Mouse (Mus musculus): Measurements from ENCODE around the gene Slc16a7. TPM values are rescaled to one million over a fixed set of nuclear protein-coding genes. Genes with fewer than 3 reads are reported as not detected.

Gene Slc16a7
- polyA plus RNA-seq, 1 experiment from 2014 or later, result 4.7 TPM

- Histone ChIP-seq H3K36me3 (no peaks in the 10 kb centered on the region), H3K9ac (no peak overlapping the region), H3K4me1 (replicated peaks) (no peaks in the 10 kb centered on the region), H3K4me3 (replicated peaks) (no peak overlapping the region), H3K27ac (no peak overlapping the region), H3K9me3 (no peaks in the 10 kb centered on the region), H3K4me2 (replicated peaks) (no peak overlapping the region), H3K27me3 (replicated peaks) (no peaks in the 10 kb centered on the region)
- no peak for ATAC-seq
- WGBS, result 88% methylated on average over 3 of the region's 3 CpGs
Measured at GRCm38 (mm10) chr10:125348171-125348570, 41.1 kb downstream of the Slc16a7 start.

- WGBS, result 86% methylated on average over 6 of the region's 6 CpGs
- ATAC-seq, result no peak
- Histone ChIP-seq H3K4me2 (replicated peaks) (no peak overlapping the region), H3K4me1 (replicated peaks) (no peaks in the 10 kb centered on the region), H3K27ac (no peak overlapping the region), H3K27me3 (replicated peaks) (no peaks in the 10 kb centered on the region), H3K36me3 (no peaks in the 10 kb centered on the region), H3K4me3 (replicated peaks) (no peak overlapping the region), H3K9me3 (no peaks in the 10 kb centered on the region), H3K9ac (no peak overlapping the region)
Measured at GRCm38 (mm10) chr10:125347149-125347548, 42.1 kb downstream of the Slc16a7 start.

- Histone ChIP-seq H3K4me3 (replicated peaks) (no peak overlapping the region), H3K27ac (no peak overlapping the region), H3K9me3 (no peaks in the 10 kb centered on the region), H3K36me3 (no peaks in the 10 kb centered on the region), H3K4me1 (replicated peaks) (no peaks in the 10 kb centered on the region), H3K4me2 (replicated peaks) (no peak overlapping the region), H3K27me3 (replicated peaks) (no peaks in the 10 kb centered on the region), H3K9ac (no peak overlapping the region)
- no peak for ATAC-seq
- 72% methylated on average over 4 of the region's 4 CpGs for WGBS
Measured at GRCm38 (mm10) chr10:125346364-125346763, 42.9 kb downstream of the Slc16a7 start.

- no peak for ATAC-seq
- no peak overlapping the region for H3K9ac ChIP-seq
- H3K4me1 ChIP-seq (replicated peaks), result no peaks in the 10 kb centered on the region
- no peak overlapping the region for H3K27ac ChIP-seq
- no peaks in the 10 kb centered on the region for H3K9me3 ChIP-seq
- H3K4me2 ChIP-seq (replicated peaks), result no peak overlapping the region
- no peaks in the 10 kb centered on the region for H3K36me3 ChIP-seq
- H3K4me3 ChIP-seq (replicated peaks), result no peak overlapping the region
- H3K27me3 ChIP-seq (replicated peaks), result no peaks in the 10 kb centered on the region
- 82% methylated on average over 1 of the region's 1 CpGs for WGBS
Measured at GRCm38 (mm10) chr10:125345583-125345982, 43.7 kb downstream of the Slc16a7 start.

- H3K9me3 ChIP-seq, result no peaks in the 10 kb centered on the region
- 69% methylated on average over 7 of the region's 7 CpGs for WGBS
- H3K27ac ChIP-seq, result no peak overlapping the region
- H3K4me1 ChIP-seq (replicated peaks), result no peaks in the 10 kb centered on the region
- H3K4me2 ChIP-seq (replicated peaks), result no peak overlapping the region
- H3K4me3 ChIP-seq (replicated peaks), result no peak overlapping the region
- H3K36me3 ChIP-seq, result no peaks in the 10 kb centered on the region
- no peaks in the 10 kb centered on the region for H3K27me3 ChIP-seq (replicated peaks)
- no peak for ATAC-seq
- H3K9ac ChIP-seq, result no peak overlapping the region
Measured at GRCm38 (mm10) chr10:125342204-125342603, 47.1 kb downstream of the Slc16a7 start.

DNA sequence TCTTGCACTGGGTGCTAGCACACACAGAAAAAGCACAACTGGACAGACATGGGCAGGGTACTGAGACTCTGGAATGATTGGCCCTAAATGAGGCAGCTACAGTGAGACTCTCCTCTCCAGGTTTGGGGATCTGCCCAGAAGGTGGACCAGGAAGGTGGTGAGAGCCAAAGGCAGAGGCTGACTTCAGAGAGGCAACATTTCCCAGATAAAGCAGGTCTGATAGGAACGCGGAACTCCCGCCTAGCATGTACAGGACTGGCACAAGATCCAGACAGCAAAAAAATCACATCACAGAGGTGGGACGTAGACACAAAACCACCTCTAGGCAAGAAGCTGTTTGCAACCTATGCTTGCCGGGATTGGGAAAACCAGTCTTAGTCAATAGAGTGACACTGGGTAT, 55.5 kb downstream of the Slc16a7 start:
- 91% methylated on average over 5 of the region's 5 CpGs for WGBS
- Histone ChIP-seq H3K36me3 (no peaks in the 10 kb centered on the region), H3K4me2 (replicated peaks) (no peak overlapping the region), H3K9ac (no peak overlapping the region), H3K4me3 (replicated peaks) (no peak overlapping the region), H3K27ac (no peak overlapping the region), H3K9me3 (no peaks in the 10 kb centered on the region), H3K27me3 (replicated peaks) (no peaks in the 10 kb centered on the region), H3K4me1 (replicated peaks) (peaks cover 2% of the 10 kb centered on the region; the same call in 1 of the 2 replicates)
- no peak for ATAC-seq

GRCm38 (mm10) chr10:125331334-125331733, 57.9 kb downstream of the Slc16a7 start:
- 36% methylated on average over 5 of the region's 5 CpGs for WGBS
- ATAC-seq, result no peak
- H3K27me3 ChIP-seq (replicated peaks), result no peaks in the 10 kb centered on the region

GRCm38 (mm10) chr10:125328331-125329063, 60.8 kb downstream of the Slc16a7 start:
- WGBS, result 8% methylated on average over 16 of the region's 16 CpGs
- H3K9ac ChIP-seq, result no peak overlapping the region
- H3K4me3 ChIP-seq (replicated peaks), result peak overlapping the region; percentile 11
- ATAC-seq, result peak; percentile 85
- H3K9me3 ChIP-seq, result no peaks in the 10 kb centered on the region
- H3K27me3 ChIP-seq (replicated peaks), result no peaks in the 10 kb centered on the region
- H3K4me1 ChIP-seq (replicated peaks), result peaks cover 7% of the 10 kb centered on the region; the same call in 1 of the 2 replicates
- no peak overlapping the region for H3K27ac ChIP-seq
- H3K36me3 ChIP-seq, result no peaks in the 10 kb centered on the region
- peak overlapping the region; percentile 53 for H3K4me2 ChIP-seq (replicated peaks)

More at GRCm38 (mm10) chr10:125331334-125331733, 57.9 kb downstream of the Slc16a7 start:
- Histone ChIP-seq H3K4me2 (replicated peaks) (no peak overlapping the region), H3K36me3 (no peaks in the 10 kb centered on the region), H3K9ac (no peak overlapping the region), H3K4me3 (replicated peaks) (no peak overlapping the region), H3K4me1 (replicated peaks) (peaks cover 7% of the 10 kb centered on the region; the same call in 1 of the 2 replicates), H3K9me3 (no peaks in the 10 kb centered on the region), H3K27ac (no peak overlapping the region)

DNA sequence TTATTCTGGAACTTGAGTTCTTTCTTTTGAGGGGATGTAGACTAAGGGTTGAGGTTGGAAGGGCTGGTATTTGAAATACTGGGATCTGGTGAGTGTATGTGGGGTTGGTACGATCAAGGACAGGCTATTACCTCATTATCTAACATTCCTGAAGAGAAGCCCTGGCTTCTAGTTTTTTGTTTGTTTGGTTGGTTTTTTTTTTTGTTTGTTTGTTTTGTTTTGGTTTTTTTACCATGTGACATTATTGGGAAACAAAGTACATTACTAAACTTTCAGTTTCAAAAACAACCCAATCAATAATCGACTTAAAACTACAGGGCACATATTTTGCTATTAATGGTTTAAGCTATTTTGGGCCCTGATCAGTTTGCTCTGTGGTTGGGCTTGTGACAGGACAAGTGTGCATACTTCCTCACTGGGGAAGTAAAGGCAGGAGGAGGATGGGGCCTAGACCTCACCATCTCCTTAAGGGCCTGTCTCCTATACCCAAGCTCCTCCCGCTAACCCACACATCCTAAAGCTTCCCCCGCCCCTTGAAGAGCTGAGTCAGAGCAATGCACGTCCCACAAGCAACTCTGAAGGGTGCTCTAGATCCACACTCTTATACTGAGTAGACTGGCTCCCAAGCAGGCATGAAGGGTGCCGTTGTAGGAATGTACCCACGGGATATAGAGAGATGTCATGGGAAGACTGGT, 64.2 kb downstream of the Slc16a7 start:
- H3K4me2 ChIP-seq (replicated peaks), result no peak overlapping the region
- WGBS, result 82% methylated on average over 7 of the region's 7 CpGs
- no peak overlapping the region for H3K4me3 ChIP-seq (replicated peaks)
- no peak overlapping the region for H3K9ac ChIP-seq
- no peak overlapping the region for H3K27ac ChIP-seq
- ATAC-seq, result no peak
- no peaks in the 10 kb centered on the region for H3K36me3 ChIP-seq
- peaks cover 7% of the 10 kb centered on the region; the same call in 1 of the 2 replicates for H3K4me1 ChIP-seq (replicated peaks)
- H3K9me3 ChIP-seq, result no peaks in the 10 kb centered on the region
- no peaks in the 10 kb centered on the region for H3K27me3 ChIP-seq (replicated peaks)

DNA sequence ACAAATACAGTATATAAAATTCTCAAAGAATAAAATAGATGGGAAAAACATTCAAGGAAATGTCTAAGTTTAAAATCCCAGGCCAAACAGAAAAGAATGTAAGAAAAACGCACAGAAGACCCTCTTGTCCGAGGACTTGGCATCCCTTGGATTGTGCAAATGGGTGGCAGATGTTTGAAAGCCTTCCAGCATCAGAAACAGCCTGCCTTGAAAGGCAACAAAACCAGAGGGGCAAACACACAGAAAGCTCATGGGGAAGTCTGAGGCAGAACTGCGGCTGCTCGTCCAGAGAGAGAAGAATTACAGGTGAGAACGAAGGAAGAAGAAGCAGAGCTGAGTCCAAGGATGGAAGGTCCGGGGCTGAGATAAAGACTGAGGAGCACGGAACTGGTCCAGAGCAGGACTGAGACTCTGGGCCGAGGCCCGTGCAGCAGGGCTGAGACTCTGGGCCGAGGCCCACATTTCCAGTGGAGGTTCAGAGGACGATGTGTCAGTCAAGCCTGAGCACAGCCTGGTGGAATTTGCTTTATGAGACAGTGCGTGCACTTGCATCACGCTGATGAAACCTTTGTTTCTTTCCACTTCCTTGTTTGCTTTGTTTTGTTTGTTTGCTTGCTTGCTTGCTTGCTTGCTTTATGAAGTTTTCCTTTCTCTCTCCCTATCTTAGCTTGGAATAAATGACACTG, 65.0 kb downstream of the Slc16a7 start:
- ATAC-seq, result no peak
- WGBS, result 83% methylated on average over 13 of the region's 13 CpGs
- H3K27me3 ChIP-seq (replicated peaks), result no peaks in the 10 kb centered on the region
- peaks cover 7% of the 10 kb centered on the region; the same call in 1 of the 2 replicates for H3K4me1 ChIP-seq (replicated peaks)
- no peak overlapping the region for H3K9ac ChIP-seq
- no peaks in the 10 kb centered on the region for H3K9me3 ChIP-seq
- no peak overlapping the region for H3K4me2 ChIP-seq (replicated peaks)
- H3K4me3 ChIP-seq (replicated peaks), result no peak overlapping the region
- no peaks in the 10 kb centered on the region for H3K36me3 ChIP-seq
- H3K27ac ChIP-seq, result no peak overlapping the region

DNA sequence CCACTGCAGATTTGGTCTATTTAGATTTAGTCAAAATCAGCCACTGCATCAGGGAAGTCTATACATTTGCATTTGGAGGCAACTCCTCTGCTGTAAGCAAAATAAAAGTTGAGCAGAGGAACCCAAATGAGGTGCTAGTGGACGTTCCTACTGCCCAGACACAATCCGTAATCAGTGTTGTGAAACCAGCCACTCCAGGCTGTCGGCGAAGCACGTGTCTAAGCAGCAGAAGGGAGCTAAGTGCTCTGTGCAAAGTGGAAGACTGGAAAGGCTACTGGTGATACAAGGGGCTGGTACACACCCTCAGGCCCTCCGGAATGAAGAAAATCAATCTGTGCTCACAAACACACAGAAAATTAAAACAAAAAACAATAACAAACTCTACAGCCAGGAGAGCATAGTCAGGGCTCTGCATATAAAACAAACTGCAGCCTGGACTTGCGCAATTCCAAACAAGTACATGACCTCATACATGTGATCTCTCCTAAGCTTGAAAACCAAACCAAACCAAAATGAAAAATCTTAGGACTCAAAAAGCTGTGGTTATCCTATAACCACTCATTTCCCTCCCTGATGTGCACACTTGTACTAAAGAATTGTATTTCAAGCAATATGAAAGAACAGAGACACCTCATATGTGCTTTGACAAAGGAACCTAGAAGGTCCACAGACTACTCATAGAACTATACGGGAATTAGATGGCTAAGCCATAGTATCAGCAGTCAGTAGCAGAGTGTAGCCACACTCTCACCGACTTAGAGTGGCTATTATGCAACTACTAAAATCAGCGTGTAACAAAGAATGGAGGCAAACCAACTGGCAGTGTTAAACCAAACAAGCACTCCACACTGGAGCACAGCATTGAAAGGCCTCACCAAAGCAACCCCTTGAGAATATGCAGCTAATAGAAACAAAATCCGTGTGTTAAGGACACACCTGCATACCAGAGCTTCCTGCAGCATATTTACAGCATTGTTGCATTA, 67.5 kb downstream of the Slc16a7 start:
- H3K4me1 ChIP-seq (replicated peaks), result no peaks in the 10 kb centered on the region
- no peak overlapping the region for H3K4me2 ChIP-seq (replicated peaks)
- no peak overlapping the region for H3K9ac ChIP-seq
- ATAC-seq, result no peak
- H3K27ac ChIP-seq, result no peak overlapping the region
- H3K36me3 ChIP-seq, result no peaks in the 10 kb centered on the region
- H3K27me3 ChIP-seq (replicated peaks), result no peaks in the 10 kb centered on the region
- H3K9me3 ChIP-seq, result no peaks in the 10 kb centered on the region
- 69% methylated on average over 11 of the region's 11 CpGs for WGBS
- H3K4me3 ChIP-seq (replicated peaks), result no peak overlapping the region

All from intestine, embryonic 15.5 days (tissue).